Mouse (Mus musculus) cortical plate, adult 2 months (tissue): ENCODE data around the gene Bhlha9.

Experiments
- CTCF ChIP-seq: fragments of 200-500 bp; IDR thresholded peaks from 2 replicates; pipeline ENCODE4 v1.5.1; 2011; ENCODE audit warnings: mild to moderate bottlenecking, control low read depth, low read length; ENCODE audit not compliant: insufficient read depth; ENCODE audit errors: extremely low read depth
- POLR2A ChIP-seq: fragments of 200-500 bp; IDR thresholded peaks from 2 replicates; pipeline ENCODE4 v1.6.1; 2011; ENCODE audit warnings: mild to moderate bottlenecking, low read length, control low read depth; ENCODE audit not compliant: insufficient read depth; ENCODE audit errors: extremely low read depth

DNA sequence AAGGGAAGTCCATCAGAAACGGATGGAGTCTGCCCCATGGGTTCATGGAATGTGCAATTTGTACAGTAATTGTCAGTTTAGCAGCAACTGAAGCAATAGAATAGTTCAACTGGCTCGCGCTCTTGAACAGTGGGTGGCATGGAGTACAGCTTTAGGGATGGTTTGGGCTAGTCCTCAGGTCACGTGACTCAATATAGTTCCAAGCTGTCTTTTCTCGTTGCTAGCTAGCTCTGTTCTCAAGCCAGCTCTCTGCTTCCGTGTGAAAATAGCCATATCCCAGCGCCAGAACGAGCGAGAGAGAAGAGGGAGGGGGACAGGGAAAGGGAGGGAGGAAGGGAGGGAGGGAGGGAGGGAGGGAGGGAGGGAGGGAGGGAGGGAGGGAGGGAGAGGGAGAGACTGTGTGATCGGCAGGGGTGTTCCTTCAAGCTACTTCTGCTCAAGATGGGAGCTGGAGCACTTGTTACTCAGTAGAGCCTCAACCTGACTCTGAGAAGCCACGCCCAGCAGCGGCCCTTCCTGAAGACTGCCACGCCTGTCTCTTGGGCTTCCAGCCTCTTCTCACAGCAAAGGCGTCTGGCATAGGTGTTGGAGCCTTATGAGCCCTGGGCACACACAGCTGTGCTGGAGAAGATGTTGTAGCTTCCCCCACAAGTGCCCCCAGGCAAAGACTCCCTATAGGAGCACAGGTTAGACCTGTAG lies 21.3 kb upstream of the Bhlha9 start:
- TF ChIP-seq POLR2A (no peak), CTCF (no peak)
